In the genomic region with DNA sequence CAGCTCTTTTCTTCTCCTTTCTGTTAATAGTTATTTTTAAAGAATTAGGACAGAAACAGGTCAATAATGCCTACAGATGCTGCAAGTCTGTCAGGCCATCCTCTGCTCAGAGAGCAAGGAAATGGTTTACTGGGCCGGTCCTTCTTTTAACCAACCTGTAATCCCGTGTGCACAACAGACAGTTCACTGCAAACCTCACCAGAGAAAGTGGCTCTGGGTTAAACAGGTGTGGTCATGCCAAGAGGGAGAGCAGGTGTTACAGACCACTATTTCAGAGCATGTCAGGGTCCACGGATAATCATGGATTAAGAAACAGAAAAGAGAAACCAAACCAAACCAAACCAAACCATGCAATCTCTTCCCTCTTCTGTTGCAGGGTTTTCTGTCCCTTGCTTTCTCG, we compare ENCODE assay signal across 16 mouse cellular contexts.
"Had no signal": no experiment of that assay in that cellular context is flagged by ENCODE, and none has a peak within 500 bp of the region (broad histone marks: within the 10 kb centered on the region; RNA-seq: fewer than 3 reads in every experiment).

No protein-coding gene starts in this region.

- H3K4me2 ChIP-seq: neural tube, embryonic 13.5 days; neural tube, embryonic 15.5 days; stomach, embryonic 15.5 days had no signal

- DNase-seq: retina, postnatal 1 day; right cerebral cortex, adult 18-20 months; right cerebral cortex, postnatal 14 days; right cerebral cortex, postnatal 25 days; right cerebral cortex, postnatal 4 days; spleen, adult 18-20 months; thymus, adult 18-20 months; thymus, adult 2 months; thymus, postnatal 14 days; thymus, postnatal 25 days; thymus, postnatal 36 days; thymus, postnatal 4 days had no signal

- H3K4me1 ChIP-seq: stomach, embryonic 15.5 days had no signal

- H3K27ac ChIP-seq: neural tube, embryonic 13.5 days; neural tube, embryonic 15.5 days; stomach, embryonic 15.5 days; stomach, postnatal 0 days had no signal

- H3K4me3 ChIP-seq: neural tube, embryonic 13.5 days; neural tube, embryonic 15.5 days; stomach, embryonic 15.5 days had no signal

- H3K9me3 ChIP-seq: neural tube, embryonic 13.5 days; neural tube, embryonic 15.5 days; stomach, embryonic 15.5 days had no signal

- H3K27me3 ChIP-seq: neural tube, embryonic 15.5 days; stomach, embryonic 15.5 days had no signal

- H3K36me3 ChIP-seq: neural tube, embryonic 13.5 days; neural tube, embryonic 15.5 days; stomach, embryonic 15.5 days had no signal

- H3K9ac ChIP-seq: neural tube, embryonic 13.5 days; neural tube, embryonic 15.5 days; stomach, embryonic 15.5 days had no signal
